Mouse (Mus musculus) urinary bladder, adult 18-20 months (tissue): ENCODE data around the gene Vwa8.

Source experiments
- DNase-seq, 2 experiments: peaks; one replicate each; pipeline ENCODE4 v3.0.0; 2022; ENCODE audit warnings: low spot score in 2 of 2, mixed read lengths in 2 of 2

The Vwa8 gene

DNA sequence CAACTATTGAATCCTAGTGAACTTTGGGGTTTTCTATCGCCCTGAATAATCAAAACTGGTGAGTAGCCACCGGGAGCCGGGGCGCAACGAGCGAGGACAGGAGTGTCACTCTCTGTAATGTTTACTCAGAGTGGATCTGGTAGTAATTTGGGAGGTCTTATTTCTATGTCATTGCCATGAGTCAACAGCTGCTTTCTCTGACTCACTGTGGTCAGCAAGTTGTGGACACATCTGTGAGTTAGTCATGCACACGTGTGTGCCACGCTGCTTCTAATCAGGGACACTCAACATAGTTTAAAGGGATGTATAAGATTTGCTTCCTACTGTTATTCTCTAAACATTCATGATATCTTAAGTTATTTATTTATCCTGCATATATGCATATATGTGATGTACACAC is 332.9 kb downstream of the Vwa8 start:
- no peak for DNase-seq

DNA sequence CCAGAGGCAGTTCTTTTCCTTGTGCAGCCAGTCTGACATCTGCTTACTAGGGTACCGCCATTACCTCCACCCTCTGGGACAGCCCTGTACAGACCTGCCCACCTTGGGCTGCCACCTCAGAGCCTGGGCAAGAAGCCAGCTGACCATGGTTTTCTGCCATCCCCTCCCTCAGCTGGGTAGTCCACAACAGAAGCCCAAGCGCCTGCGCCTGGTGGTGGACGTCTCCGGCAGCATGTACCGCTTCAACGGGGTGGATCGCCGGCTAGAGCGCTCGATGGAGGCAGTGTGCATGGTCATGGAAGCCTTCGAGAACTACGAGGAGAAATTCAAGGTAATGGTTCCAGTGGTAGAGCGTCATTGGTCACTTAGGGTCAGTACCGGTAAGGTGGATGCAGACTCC is 333.9 kb downstream of the Vwa8 start:
- no peak for DNase-seq

DNA sequence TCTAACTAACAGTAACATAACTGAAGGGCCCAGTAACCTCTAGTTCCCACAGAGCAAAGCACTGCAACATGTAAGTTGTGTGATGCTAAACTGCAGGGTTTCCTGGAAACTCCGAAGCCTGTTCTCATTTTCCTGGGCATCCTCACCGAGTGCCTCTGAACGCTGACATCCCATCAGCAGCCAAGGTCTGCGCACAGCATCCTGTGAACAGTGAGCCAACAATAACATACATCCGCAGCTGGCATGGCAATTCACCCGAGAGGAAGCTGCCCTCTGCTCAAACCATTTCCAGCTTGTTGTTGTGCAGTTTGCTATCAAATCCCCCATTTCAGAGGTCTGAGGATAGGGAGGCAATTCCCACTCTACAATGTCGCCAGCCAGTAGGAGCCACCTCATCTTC is 334.4 kb downstream of the Vwa8 start:
- no peak for DNase-seq

DNA sequence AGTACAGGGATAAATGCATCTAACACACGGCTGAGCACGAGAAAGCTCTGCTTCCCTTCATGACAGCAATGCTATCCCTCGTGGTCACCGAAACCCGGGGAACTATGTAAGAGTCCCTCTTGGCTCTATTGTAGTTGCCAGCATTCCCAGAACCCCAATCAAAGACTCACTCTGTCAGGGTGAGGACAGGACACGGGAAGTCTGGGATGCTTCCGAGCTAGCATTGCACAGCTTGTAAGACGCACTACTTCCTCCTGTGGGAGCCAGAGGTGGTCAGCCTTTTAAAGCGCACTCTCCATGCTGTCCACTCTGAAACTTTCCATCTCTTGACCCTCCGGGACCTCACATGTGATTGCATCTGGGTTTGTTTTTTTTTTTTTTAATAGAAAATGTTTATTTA is 335.2 kb downstream of the Vwa8 start:
- no peak for DNase-seq

DNA sequence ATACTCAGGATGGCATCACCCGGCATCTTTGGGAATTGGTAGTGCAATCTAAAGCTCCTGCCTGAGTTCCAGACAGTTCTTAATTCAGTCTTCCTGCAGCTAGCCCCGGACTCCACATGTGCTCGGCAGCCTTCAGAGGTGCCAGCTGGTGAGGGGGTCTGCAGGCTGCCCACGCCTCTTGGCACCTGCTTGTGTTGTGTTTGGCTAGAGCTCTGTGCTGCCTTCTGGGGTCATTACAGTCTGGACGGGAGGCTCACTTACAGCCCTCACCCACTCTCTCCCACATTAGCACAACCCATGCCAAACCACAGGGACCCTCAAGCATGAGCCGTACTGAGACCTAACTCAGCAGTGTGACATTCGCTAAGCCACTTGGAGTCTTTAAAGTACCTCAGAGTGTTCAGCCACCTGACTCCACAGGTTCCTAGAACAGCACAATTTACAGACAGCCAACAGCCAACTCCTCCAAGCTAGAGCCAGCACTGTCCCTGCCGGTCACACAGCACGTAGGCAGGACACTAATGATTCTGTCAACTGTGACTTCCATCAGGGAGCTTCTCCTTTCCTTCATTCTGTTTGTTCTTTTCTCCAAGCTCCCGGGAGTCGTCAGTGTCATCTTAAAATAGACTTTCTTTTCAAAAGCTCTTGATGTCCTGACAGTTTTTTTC is 336.3 kb downstream of the Vwa8 start:
- no peak for DNase-seq

DNA sequence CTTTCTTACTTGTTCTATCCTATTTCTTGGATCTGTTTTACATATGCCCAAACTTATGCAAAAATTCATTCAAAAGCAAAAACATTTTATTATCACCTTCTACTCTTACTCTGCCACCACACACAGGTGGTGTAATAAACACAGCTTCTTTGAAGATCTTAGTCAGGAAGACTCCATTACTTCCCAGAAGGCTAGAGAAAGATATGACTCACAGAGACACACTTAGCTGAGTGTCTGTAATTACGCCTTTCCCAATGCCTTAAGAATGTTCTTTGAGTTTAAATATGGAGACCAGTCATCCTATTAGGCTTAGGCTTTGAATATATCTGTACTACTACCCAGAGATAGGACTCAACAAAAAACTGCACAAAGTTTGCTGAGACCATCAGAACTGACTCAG is 338.1 kb downstream of the Vwa8 start:
- DNase-seq: no peak

DNA sequence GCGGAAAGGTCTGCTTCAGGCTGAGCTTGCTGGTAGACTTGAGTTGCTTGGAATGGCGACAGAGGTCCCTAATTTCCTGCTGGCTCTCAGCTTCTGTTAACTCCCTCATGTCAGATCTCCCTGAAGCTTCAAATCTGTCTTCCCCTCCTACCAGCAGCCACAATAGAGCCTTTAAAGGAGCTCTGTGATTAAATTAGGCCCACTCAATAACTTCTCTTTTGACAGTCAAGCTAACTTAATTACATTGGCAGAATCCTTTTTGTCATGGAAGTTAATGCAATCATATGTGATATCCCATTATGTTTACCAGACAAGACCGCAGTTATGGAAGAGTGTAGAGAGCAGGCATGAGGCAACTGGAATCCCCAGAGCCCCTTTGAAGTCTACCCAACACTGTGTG is 347.9 kb downstream of the Vwa8 start:
- DNase-seq: no peak

DNA sequence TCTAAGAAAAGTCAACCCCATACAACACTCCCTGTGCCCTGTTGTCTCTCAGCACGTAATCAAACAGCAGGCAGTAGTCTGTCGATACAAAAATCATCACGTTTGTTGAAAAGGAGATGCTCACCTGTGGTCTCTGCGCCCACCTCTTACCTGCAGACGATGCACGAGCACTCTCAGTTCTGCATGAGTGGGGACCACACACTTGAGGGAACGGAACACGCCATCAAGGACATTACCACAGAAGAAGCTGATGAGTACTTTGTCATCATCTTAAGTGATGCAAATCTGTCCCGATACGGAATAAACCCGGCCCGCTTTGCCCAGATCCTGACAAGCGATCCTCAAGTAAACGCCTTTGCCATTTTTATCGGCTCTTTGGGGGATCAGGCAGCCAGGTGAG is 349.2 kb downstream of the Vwa8 start:
- no peak for DNase-seq

DNA sequence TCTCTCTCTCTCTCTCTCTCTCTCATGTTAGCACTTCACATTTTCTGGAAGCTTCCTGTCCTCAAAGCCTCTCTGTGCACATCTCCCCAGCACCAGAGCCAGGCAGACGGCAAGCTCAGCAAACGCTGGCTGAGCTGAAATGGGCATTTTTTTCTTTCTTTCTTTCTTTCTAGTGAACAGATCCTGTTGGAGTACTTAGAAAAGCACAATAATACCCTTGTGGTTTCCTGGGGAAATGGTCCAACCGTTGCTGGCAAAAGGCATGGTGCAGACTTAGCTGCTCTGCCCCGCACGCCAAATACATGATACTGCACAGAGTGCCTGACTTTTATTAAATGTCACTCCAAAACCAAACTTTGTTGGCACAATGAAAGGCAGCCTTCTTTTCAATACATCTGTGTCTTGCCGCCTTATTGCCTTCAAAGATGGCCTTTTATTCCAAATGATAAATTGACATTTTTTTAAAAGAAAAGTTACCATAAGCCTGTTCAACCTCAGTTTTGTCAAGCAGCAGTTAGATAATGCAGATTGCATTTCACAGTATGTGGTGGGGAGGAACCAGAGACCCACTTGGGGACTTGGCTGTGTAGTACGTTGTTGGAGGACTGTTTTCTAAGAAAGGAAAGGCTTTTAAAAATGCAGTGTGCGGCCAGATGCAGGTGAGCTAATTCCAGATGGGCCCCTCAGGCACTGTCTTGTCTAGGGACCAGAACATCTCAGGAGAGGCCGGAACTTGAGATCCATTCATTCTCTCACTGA is 351.5 kb downstream of the Vwa8 start:
- no peak for DNase-seq

DNA sequence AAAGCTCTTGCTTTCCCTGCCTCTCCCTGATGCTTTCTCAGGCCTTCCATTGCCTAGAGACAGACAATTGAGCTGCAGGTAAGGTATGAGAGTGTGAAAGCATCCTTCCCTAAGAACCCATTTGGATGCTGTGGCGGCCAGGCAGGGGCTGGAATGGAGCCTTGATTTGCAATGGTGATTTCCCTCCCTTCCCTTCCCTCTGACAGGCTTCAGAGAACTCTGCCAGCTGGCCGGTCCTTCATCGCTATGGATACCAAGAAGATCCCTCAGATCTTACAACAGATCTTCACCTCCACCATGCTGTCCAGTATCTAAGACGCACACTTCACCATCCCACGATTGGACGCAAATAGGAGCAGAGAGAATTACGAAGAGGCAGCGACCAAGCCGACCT is 352.0 kb downstream of the Vwa8 start:
- no peak for DNase-seq

DNA sequence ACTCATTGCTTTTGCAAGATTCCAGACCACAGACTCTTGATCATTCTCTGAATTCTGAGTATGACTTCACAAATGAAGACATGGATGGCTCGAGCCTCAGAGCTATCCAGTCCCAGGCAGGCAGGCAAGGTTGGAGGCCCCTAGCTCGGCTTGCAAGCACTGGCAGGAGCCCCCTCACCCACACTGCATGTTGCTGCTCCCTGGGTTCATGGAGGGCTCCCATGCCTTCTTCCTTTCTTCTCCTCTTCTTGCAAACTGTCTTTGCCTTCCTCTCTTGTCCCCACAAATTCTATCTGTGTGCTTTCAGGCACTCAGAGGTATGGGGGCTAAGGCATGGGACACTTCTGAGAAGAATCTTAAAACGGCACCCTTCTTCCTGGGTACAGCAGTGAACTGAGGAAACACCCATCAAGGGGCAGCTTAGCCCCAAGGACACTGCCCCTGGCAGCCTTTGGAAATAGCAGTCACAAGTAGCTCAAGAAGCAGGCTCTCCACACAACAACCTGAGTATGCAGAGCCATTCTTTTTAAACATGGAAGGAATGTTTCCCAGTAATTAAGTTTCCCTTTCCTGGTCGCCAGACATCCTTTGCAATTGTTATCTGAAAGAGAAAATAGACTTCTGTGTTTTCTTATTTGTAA is 354.0 kb downstream of the Vwa8 start:
- DNase-seq: no peak

DNA sequence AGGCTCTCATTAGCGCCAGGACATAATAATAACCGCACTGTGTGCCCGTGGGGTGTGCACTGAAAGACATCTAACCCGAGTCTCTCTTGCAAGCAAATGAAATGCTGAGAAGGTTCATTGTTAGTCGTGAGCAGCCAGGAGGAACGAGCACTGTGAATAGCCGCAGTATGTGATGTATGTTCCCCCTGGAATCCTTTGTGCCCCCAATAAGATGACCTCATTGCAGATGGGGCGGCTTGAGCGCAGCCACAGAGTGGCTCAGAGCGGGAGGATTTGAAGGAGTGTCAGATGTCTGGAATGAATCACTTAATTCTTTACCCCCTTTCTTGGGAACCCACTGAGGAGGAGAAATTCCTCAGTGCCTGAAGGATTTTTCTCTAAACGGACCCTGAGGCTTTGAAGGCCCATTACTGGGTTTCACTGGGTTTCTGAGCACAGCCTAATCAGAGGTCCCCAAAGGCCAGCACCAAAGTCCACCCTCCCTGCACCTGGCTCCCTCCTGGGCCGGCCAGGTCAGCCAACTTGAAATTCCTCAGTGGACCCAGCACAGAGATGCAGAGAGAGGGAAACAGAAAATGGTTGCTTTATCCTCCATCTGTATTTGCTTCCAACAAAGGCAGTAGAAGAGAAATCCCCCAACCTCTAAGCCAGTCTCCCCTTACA is 354.8 kb downstream of the Vwa8 start:
- DNase-seq: no peak

DNA sequence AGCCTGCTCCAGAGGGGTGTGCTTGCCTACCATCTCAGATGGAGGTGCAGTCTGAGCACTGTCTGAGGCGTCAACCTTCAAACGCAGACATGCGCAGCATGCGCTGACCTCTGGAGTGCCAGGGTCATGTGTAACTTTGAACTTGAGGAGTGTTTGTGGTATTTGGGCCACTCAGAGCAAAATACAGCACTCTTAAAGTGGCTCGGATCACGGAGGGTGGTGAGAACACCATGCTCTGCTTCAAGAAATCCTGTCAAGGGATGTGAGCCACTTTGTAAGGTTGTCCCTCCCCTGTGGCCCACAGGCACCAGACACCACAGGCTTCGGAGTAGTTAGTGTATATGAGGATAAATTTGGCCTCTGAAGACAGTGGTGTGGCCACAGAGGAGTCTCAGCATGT is 356.0 kb downstream of the Vwa8 start:
- no peak for DNase-seq

DNA sequence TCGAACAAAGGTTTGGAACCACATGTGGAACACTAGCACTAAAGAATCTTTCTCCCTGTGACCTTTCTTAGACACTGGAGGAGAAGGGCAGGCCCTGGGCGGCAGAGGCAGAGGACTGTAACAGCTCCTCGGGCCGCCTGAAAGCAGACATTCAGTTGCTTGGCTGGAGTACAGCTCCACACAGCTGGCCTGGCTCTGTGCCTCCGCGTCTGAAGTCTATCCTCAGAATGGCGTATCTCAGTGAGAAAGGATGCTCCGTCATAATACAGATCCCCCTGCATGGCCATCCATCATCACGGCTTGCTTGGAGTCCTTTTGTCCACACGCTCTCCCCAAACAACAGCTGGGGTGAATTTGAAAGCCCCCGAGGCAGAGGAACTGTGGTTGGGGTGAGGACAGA is 357.4 kb downstream of the Vwa8 start:
- no peak for DNase-seq

DNA sequence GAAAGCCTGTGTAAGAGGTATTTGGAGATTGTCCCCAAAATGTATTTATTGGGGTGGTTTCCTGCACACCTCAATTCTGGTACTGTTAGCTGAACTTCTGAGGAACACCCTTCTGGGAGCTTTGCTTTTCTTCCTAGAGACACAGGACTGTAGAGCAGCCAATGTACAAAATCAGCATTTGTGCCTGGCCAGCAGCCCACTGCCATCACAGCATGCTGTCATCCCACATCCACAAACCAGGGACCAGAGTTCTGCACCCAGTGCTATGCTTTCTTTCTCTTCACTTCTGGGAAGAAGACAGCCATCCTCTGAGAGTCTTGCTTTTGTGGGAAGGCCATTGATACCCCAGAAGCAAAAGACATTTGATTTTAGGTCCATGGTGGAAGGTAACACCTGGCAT is 359.6 kb downstream of the Vwa8 start:
- no peak for DNase-seq

DNA sequence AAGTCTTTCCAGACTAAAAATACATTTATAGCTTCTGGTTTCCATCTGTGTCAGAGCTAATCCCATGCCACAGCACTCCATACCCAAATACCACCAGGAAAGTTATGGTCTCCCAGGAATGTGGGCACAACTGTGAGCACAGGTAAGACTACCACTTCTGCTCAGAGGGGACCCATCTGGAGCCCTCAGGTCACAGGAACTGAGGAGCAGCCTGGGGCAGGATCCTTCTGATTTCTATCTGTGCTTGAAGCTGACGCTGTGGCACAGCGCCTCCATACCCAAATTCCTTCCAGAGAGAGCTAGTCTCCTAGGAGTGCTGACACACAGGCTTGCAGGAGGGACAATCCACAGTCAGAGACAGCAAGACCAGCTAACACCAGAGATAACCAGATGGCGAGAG is 361.0 kb downstream of the Vwa8 start:
- no peak for DNase-seq

DNA sequence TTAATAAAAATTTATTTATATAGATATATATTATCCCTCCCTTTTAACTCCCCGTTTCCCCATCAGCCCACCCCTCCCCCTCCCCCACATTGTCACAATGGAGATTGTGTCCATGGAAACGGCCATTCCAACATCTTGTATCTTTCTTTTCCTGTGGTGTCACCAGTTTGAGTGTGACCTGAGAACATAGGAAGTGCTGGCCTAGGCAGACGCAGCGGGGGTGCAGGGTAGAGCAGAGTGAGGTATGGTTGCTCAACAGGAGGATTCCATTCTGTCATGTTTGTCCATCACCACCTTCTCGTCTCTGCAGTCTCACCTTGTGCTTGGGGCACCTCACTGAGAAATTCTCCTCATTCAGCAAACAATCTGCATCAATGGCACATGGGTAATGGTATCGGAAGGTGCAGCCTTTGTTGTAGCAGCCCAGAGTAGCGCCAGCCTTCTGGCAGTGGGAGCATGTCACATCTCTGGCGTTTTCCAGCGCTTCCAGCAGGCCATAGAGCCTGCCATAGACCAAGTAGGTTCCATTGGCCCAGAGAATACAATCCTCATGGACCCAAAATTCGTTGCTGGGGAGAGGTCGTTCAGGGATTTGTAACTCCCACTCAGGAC is 363.6 kb downstream of the Vwa8 start:
- no peak for DNase-seq

DNA sequence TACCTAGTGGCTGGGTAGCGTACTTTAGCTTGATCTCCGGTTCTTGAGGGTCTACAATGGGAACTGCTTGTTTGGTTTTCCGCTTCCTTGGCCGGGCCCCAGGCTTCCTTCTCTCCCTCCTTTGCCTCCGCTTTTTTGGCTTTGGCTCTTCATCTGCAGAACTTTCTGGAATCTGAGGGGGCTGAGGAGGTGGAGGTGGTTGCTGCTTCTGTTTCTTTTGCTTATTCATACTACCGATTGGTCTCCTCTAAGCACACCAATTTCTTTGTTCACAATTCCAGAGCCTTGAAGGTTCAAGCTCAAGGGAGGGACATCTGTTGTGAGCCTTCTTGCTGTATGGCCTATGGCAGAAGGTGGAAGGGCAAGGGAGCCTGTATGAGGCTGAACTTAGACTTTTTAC is 365.3 kb downstream of the Vwa8 start:
- no peak for DNase-seq

DNA sequence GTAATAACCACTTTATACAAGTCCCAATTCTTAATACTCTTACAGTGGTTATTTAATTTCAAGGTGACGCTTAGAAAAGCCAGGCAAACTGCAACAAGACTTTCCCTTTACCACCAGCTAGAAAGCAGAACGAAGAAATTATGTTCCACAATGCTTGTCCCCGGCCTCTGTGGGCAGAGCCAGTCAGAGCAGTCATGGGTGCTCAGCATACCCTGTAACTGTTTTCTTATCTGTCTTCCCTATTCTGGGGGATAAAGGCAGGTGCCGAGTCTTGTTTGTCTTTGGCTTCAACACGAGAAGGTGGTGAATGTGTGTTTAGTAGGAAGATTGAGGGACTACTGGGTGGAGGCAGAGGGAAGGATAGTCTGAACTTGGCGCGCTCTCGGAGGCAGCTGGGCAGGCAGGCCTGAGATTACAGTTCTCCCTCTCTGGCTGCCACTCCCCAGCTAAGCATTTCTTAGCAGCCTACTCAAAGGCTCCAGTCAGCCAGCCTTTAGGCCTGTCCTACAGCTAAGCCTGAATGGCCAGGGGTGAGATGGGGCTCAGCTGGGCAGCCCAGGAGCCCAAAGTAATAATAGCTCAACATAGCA is 365.9 kb downstream of the Vwa8 start:
- no peak for DNase-seq

DNA sequence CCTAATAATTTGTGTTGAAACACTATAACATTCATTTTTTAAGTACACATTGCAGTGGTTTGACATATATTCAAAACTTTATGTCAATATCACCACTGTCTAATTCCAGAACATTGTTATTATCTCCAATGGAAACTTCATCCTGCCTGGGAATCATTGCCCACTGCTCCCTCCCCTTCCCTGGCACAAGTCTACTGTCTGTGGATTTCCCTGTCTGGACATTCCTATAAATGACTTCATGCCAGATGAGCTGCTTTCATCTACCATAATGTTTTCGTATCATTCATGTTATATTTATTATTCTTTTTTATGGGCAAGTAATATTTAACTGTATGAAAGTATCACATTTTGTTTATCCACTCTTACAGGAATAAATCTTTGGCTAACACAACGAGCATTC is 367.5 kb downstream of the Vwa8 start:
- DNase-seq: no peak

DNA sequence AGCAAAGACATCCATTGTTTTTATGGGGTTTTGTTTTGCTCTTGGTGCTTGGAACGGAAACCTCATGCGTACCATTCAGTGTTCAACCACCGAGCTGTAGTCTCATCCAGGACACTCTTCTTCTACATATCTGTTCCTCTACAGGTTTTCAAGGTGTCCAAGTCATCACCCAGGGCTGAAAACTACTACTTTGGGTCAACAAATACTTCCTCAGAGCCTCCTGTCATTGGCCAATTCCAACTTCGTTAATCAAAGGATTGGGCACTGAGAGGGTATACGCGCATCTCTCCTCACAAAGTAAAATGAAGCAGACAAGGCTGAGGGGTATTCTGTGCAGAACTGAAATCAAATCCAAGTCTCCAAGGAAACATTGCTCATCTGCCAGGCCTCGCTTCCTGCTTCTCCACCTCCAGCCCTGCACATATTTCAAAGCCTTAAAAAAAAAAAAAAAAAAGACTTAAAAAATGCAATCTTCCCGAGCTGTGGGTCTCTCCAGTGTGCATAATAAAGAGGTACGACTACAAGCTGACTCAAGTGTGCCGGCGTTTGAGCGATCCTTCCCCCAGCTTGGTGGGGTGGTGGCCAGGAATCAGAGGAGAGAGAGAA is 374.7 kb downstream of the Vwa8 start:
- no peak for DNase-seq

DNA sequence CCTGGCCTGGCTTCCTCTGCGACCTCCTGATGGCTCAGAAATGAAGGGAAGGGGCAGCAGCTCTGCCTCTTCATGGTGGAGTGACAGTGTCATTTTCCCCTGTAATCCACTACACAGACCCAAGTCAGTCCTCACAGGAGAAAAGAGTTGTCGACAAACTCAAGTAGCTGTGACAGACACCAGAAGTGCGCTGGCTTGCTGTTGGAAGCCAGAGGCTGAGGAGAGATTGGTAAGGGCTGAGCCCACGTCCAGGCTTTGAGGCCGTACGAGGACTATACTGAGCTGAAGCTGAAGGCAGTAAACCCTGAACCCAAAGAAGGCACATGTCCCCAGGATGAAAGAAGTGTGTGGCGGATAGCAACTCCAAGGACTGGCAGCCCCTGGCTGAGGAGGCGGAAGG is 376.6 kb downstream of the Vwa8 start:
- DNase-seq: no peak
